In genomic region chr4:56284490-56284889, GRCm38 (mm10) we compare ENCODE assay signal across 16 mouse cellular contexts.
DNase-seq lines count a peak whose midpoint lies in the region; ATAC-seq lines count a peak whose summit lies in the region.
"Had no signal": no experiment of that assay in that cellular context is flagged by ENCODE, and none has a peak within 500 bp of the region (broad histone marks: within the 10 kb centered on the region; RNA-seq: fewer than 3 reads in every experiment).

No protein-coding gene starts in this region.

- H3K9ac ChIP-seq in heart, embryonic 11.5 days (ENCODE audit: low read depth, low read length) = no peak overlapping the region
- H3K9ac ChIP-seq: embryonic facial prominence, embryonic 12.5 days; liver, embryonic 14.5 days had no signal

- no peaks in the 10 kb centered on the region for H3K36me3 ChIP-seq in heart, embryonic 11.5 days (ENCODE audit: control insufficient read depth, insufficient read depth, low read length)
- H3K36me3 ChIP-seq: embryonic facial prominence, embryonic 12.5 days; hindbrain, embryonic 10.5 days had no signal

- no peak for ATAC-seq in heart, embryonic 11.5 days (replicated peaks; ENCODE audit: insufficient number of reproducible peaks, low FRiP score, low TSS enrichment)

- H3K4me2 ChIP-seq in heart, embryonic 11.5 days = no peak overlapping the region
- H3K4me2 ChIP-seq: embryonic facial prominence, embryonic 12.5 days; midbrain, embryonic 11.5 days had no signal

- no peaks in the 10 kb centered on the region for H3K9me3 ChIP-seq in heart, embryonic 11.5 days (replicated peaks; ENCODE audit: control insufficient read depth, low read length)
- H3K9me3 ChIP-seq: embryonic facial prominence, embryonic 12.5 days; hindbrain, embryonic 10.5 days had no signal

- no peak overlapping the region for H3K4me3 ChIP-seq in heart, embryonic 11.5 days (ENCODE audit: low read depth, low read length)
- H3K4me3 ChIP-seq: embryonic facial prominence, embryonic 12.5 days; hindbrain, embryonic 10.5 days had no signal

- H3K27me3 ChIP-seq in heart, embryonic 11.5 days (ENCODE audit: control insufficient read depth, insufficient read depth, low read length) = no peaks in the 10 kb centered on the region
- H3K27me3 ChIP-seq: embryonic facial prominence, embryonic 12.5 days had no signal

- no peaks in the 10 kb centered on the region for H3K4me1 ChIP-seq in heart, embryonic 11.5 days (ENCODE audit: control insufficient read depth, insufficient read depth, low read length)
- H3K4me1 ChIP-seq: embryonic facial prominence, embryonic 12.5 days; hindbrain, embryonic 10.5 days had no signal

- no peak overlapping the region for H3K27ac ChIP-seq in heart, embryonic 11.5 days (ENCODE audit: low read depth, low read length)
- H3K27ac ChIP-seq: embryonic facial prominence, embryonic 12.5 days; hindbrain, embryonic 10.5 days; liver, embryonic 14.5 days; macrophage had no signal

- peak; percentile 8 to 18 for DNase-seq in heart, adult 9 months (ENCODE audit: low spot score in 2 of 2)
- peak; percentile 19 for DNase-seq in kidney, postnatal 10 days
- no peak for DNase-seq in kidney, adult 8-10 months
- DNase-seq in testis, postnatal 14 days (ENCODE audit: low spot score) = peak; percentile 8
- no peak for DNase-seq in testis, postnatal 10 days (ENCODE audit: low spot score)
- peak; percentile 30 for DNase-seq in skeletal muscle tissue, adult 2 months (ENCODE audit: low read depth, low spot score)
- DNase-seq: adrenal gland, adult 2 months; cerebellum, adult 9-11 months; kidney, adult 9 months; retina, postnatal 1 day had no signal

- 60% methylated on average over 2 of the region's 2 CpGs for WGBS in heart, embryonic 11.5 days (ENCODE audit: insufficient replicate concordance)

Comparison
In these comparisons a context has a peak if more than half of its experiments do, and no peak if none do; other contexts are left out.
1. DNase-seq: peak in heart, adult 9 months (2 of 2), kidney, postnatal 10 days (single experiment), testis, postnatal 14 days (single experiment) and skeletal muscle tissue, adult 2 months (single experiment); none in kidney, adult 8-10 months (0 of 2) and testis, postnatal 10 days (single experiment).